Mouse (Mus musculus) spleen, adult 2 months (tissue): ENCODE results near the gene Ift22.

Source experiments
- CTCF ChIP-seq: fragments of 200-500 bp; IDR thresholded peaks from 2 replicates; pipeline ENCODE4 v1.5.1; 2011; ENCODE audit warnings: mild to moderate bottlenecking, inconsistent platforms; ENCODE audit not compliant: insufficient read depth, insufficient read length, insufficient replicate concordance; ENCODE audit errors: extremely low read depth
- POLR2A ChIP-seq: fragments of 200-500 bp; IDR thresholded peaks from 2 replicates; pipeline ENCODE4 v1.6.1; 2011; ENCODE audit warnings: low read depth, low read length, inconsistent platforms

DNA sequence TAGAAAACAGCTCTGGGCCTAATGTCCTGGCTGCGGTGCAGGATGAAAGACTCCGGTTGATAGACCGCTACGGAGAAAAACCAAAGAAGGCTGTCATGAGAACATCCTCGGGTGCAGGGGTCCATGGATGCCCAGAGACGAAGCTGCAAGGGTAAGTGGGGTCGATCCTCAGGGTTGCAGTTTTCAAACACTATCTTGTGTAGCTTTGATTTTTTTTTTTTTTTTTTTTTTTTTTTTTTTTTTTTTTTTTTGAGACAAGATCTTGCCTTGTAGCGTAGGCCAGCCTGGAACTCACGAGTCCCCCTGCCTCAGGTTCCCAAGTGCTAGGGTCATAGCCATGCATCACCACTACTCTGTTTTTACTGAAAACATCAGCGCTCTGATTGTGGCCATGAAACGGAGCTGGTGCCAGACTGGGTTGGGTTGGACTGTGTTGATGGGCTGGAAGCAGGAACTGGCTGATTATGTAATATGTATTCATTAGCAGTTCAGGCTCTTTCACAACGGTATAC lies 45.5 kb downstream of the Ift22 start:
- no peak for TF ChIP-seq CTCF
- no peak for TF ChIP-seq POLR2A
